Mouse (Mus musculus): ENCODE data around the gene Hist2h3c1. TPM values are rescaled to one million over a fixed set of nuclear protein-coding genes. Genes with fewer than 3 reads are reported as not detected.

Hist2h3c1 gene
- polyA plus RNA-seq, 1 experiment from 2014 or later: 0.27 TPM

DNA sequence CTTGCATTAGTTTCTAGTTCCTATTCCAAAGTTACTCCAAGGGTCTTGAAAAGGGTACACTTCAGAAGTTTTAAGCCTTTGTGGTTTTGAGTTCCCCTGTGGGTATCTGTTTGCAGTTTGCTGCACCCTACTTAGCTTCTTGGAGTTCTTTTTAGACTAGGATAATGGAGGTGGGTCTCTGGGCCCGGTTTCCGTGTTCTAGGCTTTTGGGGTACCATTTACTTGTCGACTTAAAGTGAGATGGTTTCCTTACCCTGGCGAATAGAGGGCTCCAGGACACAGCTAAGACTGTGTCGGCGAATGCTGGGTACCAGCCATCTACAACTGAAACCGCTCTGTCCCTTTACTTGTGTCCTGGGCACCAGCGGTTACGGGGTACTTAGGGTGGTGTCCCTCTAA lies 24.8 kb upstream of the Hist2h3c1 start:
- no peaks in the 10 kb centered on the region for H3K36me3 ChIP-seq
- ATAC-seq (ENCODE audit: low FRiP score, low read depth): no peak
- no peaks in the 10 kb centered on the region for H3K27me3 ChIP-seq
- peaks cover 27% of the 10 kb centered on the region for H3K4me1 ChIP-seq (replicated peaks)
- H3K4me2 ChIP-seq: peak overlapping the region; percentile 86
- peak overlapping the region; percentile 79 for H3K9ac ChIP-seq
- peak overlapping the region; percentile 97 for H3K27ac ChIP-seq (replicated peaks)
- H3K9me3 ChIP-seq: no peaks in the 10 kb centered on the region
- WGBS: 9% methylated on average over 9 of the region's 9 CpGs
- H3K4me3 ChIP-seq: peak overlapping the region; percentile 59

DNA sequence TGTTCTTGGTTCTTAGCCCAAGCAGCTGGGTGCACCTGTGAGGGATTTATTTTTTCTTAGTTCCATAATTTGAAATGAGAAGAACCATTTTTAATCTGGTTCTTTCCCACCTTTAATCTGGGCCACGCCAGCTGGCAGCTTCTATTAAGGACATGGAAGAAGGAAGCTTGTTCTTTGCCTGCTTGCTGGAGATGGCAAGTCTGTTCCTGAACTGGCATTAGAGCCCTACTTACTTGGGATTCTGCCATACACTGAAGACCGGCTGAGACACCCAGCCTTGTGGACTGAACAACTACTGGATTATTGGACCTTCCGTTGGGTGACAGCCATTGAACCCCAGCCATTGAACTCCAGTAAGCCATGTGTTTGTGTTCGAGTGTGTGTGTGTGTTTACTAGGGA lies 23.7 kb upstream of the Hist2h3c1 start:
- peak overlapping the region; percentile 86 for H3K4me2 ChIP-seq
- 86% methylated on average over 4 of the region's 4 CpGs for WGBS
- no peak overlapping the region for H3K4me3 ChIP-seq
- H3K9me3 ChIP-seq: no peaks in the 10 kb centered on the region
- H3K27me3 ChIP-seq: no peaks in the 10 kb centered on the region
- H3K36me3 ChIP-seq: no peaks in the 10 kb centered on the region
- no peak overlapping the region for H3K27ac ChIP-seq (replicated peaks)
- no peak for ATAC-seq (ENCODE audit: low FRiP score, low read depth)
- peaks cover 27% of the 10 kb centered on the region for H3K4me1 ChIP-seq (replicated peaks)
- no peak overlapping the region for H3K9ac ChIP-seq

DNA sequence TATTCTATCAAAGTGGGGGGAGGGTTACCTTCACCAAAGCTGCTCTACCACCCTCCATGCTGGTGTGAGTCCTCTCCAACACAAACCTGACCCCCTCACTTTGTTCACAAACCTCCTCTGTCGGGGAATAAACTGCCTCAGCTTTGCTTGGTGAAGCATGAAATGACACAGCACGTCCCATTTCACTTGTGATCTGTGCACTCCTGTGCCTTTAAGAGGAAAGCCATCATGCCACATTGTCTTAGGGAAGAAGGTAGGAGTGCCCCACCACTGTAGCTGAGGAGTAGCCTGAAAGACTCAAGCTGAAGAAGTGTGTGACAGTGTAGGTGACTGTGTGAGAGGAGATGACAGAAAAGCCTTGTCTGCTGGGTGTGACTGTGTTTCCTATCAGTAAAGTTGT lies 21.1 kb upstream of the Hist2h3c1 start:
- Histone ChIP-seq H3K36me3 (no peaks in the 10 kb centered on the region), H3K27ac (replicated peaks) (no peak overlapping the region), H3K27me3 (no peaks in the 10 kb centered on the region), H3K9ac (no peak overlapping the region), H3K4me1 (replicated peaks) (peaks cover 19% of the 10 kb centered on the region), H3K4me3 (no peak overlapping the region), H3K4me2 (no peak overlapping the region), H3K9me3 (no peaks in the 10 kb centered on the region)
- ATAC-seq (ENCODE audit: low FRiP score, low read depth): no peak
- 23% methylated on average over 2 of the region's 2 CpGs for WGBS

DNA sequence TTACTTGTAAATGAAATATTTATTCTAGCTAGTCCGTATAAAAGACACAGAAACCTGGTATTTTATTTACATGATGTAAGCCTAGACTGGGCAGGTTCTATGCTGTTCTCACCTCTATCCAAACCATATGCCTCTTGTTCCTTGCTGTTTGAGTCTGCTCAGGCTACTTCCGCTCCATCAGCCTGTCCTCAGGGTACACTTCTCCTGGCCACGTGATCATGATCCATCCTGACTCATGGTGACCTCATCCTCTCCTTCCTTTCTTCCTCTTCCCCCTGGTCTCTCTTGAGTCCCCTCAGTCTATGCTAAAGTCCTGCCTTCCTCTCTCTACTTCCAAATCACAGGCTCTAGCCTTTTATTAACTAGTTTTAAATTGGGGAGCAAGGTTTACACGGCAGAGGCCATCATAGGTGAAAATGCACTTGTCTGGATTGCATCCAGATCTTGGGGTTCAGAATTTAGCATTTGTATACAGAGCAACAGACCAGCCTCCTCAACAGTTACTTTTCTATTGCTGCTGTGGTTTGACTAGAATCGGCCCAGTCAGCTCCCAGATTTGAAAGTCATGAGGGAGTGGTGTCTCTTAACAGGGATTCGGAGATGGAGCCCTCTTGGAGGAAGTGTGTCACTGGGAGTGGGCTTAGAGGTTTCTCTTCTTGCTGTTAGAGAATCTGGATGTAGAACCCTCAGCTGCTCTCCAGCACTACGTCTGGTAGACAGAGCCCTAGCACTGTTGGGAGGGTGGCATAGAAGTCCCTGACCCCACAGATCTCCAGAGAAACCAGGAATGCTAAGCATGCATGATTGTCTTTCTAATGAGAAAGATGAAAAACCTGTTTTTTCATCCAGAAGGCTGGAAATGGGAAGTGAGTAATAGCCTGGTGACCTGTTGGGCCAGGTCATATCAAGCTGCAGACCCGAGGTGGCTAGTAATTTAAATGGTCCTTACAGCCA lies 19.5 kb upstream of the Hist2h3c1 start:
- Histone ChIP-seq H3K4me2 (no peak overlapping the region), H3K27me3 (no peaks in the 10 kb centered on the region), H3K9ac (no peak overlapping the region), H3K9me3 (no peaks in the 10 kb centered on the region), H3K27ac (replicated peaks) (no peak overlapping the region), H3K4me3 (no peak overlapping the region), H3K4me1 (replicated peaks) (peaks cover 9% of the 10 kb centered on the region), H3K36me3 (no peaks in the 10 kb centered on the region)
- 74% methylated on average over 8 of the region's 8 CpGs for WGBS
- ATAC-seq (ENCODE audit: low FRiP score, low read depth): no peak

DNA sequence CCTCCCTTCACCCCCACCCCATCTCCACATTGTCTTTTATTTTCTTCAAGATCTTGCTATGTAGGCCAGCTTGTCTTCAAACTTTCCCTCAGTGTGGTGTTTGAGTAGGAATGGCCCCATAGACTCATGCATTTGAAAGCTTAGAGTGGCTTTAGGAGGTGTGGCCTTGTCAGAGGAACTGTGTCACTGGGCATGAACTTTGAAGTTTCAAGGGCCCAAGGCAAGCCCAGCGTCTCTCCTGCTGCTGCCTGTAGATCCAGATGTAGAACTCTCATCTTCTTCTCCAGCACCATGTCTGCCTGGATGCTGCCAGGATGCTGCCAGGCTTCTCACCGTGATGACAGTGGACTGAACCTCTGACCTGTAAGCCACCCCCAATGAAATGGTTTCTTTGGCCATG lies 17.7 kb upstream of the Hist2h3c1 start:
- Histone ChIP-seq H3K4me1 (replicated peaks) (0 out of 2 replicates have a peak, but pooled peaks cover 3% of the 10 kb centered on the region), H3K4me2 (no peak overlapping the region), H3K36me3 (no peaks in the 10 kb centered on the region), H3K27me3 (no peaks in the 10 kb centered on the region), H3K9ac (no peak overlapping the region), H3K4me3 (no peak overlapping the region), H3K9me3 (no peaks in the 10 kb centered on the region), H3K27ac (replicated peaks) (no peak overlapping the region)
- ATAC-seq (ENCODE audit: low FRiP score, low read depth): no peak
- WGBS: 76% methylated on average over 2 of the region's 2 CpGs

DNA sequence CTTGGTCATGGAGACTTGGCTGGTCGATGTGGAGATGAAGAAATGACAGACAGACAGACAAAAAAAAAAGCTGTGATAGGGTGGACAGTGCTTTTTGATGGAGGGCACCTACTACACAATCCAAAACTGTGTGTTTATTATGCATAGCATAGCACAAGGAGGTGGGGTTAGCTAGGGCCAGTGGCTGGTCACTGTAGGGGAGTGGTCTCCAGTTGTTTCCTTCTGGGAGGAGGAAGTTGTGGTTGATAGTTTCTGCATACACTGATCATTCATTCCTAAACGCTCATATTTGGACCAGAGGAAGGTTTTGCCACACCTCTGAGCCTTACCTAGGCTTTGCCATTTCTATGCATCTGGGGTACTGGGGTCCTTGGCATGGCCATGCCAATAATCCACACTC lies 16.1 kb upstream of the Hist2h3c1 start:
- Histone ChIP-seq H3K4me2 (no peak overlapping the region), H3K9me3 (no peaks in the 10 kb centered on the region), H3K9ac (no peak overlapping the region), H3K4me1 (replicated peaks) (0 out of 2 replicates have a peak, but pooled peaks cover 2% of the 10 kb centered on the region), H3K4me3 (no peak overlapping the region), H3K27ac (replicated peaks) (no peak overlapping the region), H3K27me3 (no peaks in the 10 kb centered on the region), H3K36me3 (no peaks in the 10 kb centered on the region)
- 93% methylated on average over 2 of the region's 2 CpGs for WGBS
- ATAC-seq (ENCODE audit: low FRiP score, low read depth): no peak

DNA sequence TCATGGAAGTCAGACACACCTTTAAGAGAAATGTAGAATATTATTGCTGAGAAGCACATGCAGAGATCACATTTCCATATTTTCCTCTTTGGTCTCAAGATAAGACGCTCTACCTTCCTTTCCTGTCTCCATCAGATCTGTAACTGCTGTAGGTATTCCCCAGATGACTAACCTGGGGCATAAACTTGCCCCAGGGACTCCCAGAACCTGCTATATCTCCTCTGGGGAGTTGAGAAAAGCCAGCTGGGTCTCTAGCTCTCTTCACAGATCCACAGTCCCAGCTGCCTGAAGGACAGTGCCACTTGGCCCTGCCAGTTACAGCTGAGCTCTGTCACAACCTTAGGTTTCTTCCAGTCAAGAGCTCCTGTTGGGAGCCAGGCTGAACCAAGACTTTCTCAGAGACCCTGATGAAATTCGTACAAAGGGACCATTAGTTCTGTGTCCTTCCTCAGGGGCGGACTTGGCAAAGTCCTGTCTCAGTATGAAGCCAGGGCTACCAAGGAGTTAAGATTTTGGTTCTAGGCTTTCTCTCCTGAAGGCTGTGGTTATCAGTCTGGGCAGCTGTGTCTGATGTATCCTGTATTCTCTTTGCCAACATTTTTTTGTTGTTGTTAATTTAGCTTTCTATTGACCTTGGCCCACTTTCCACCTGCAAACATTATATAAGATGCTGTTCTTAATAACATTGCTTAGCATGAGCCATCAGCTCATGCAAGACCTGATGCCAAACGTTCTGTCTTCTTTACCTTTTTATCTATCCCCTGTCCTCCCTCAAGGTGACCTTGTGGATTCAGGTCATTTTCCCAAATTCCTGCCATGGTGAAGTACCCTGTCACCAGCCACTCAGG lies 15.4 kb upstream of the Hist2h3c1 start:
- no peak for ATAC-seq (ENCODE audit: low FRiP score, low read depth)
- Histone ChIP-seq H3K9me3 (no peaks in the 10 kb centered on the region), H3K27me3 (no peaks in the 10 kb centered on the region), H3K4me2 (no peak overlapping the region), H3K9ac (no peak overlapping the region), H3K27ac (replicated peaks) (no peak overlapping the region), H3K36me3 (no peaks in the 10 kb centered on the region), H3K4me1 (replicated peaks) (no peaks in the 10 kb centered on the region), H3K4me3 (no peak overlapping the region)
- 69% methylated on average over 4 of the region's 4 CpGs for WGBS

DNA sequence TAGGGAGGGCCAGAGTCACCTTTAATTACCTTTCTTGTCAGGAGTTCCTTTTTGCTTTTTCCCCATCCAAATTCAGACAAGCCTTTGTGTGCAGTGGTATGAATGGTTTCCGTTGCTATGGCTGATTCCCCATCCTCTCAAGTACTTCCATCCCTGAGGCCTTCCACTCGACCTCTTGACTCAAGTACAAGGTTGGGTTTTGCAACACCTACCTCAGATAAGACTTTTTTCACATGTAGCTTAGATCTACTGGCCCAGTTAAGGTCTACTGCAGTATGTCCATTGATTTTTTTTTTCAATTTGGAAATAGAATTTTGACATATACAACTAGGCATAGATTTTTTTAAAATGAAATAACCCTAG lies 14.7 kb upstream of the Hist2h3c1 start:
- Histone ChIP-seq H3K9me3 (no peaks in the 10 kb centered on the region), H3K4me3 (no peak overlapping the region), H3K9ac (no peak overlapping the region), H3K27ac (replicated peaks) (no peak overlapping the region), H3K36me3 (no peaks in the 10 kb centered on the region), H3K4me1 (replicated peaks) (no peaks in the 10 kb centered on the region), H3K4me2 (no peak overlapping the region), H3K27me3 (no peaks in the 10 kb centered on the region)
- no peak for ATAC-seq (ENCODE audit: low FRiP score, low read depth)
- 59% methylated on average over 2 of the region's 2 CpGs for WGBS

DNA sequence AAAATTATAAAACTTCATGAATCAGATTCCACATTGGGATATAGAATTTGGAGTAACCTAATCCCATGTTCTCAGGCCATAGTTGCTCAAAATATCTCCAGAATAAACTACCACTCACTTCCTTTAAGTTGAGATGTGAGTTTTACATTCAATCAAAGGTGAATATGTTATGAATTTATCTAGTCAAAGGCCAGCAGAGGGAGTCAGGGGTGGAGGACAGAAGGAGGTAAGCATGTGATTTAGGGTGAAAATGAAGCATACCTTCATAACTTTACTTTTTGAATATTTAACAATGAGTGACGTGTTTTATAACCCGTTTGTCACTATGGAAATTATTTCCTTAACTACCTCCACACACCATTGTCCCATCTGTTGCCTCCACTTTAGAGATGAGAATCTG lies 11.6 kb upstream of the Hist2h3c1 start:
- ATAC-seq (ENCODE audit: low FRiP score, low read depth): no peak
- Histone ChIP-seq H3K4me2 (no peak overlapping the region), H3K4me1 (replicated peaks) (peaks cover 14% of the 10 kb centered on the region), H3K4me3 (no peak overlapping the region), H3K9ac (no peak overlapping the region), H3K27ac (replicated peaks) (no peak overlapping the region), H3K9me3 (no peaks in the 10 kb centered on the region), H3K36me3 (no peaks in the 10 kb centered on the region), H3K27me3 (no peaks in the 10 kb centered on the region)
- 94% methylated on average over 2 of the region's 2 CpGs for WGBS

DNA sequence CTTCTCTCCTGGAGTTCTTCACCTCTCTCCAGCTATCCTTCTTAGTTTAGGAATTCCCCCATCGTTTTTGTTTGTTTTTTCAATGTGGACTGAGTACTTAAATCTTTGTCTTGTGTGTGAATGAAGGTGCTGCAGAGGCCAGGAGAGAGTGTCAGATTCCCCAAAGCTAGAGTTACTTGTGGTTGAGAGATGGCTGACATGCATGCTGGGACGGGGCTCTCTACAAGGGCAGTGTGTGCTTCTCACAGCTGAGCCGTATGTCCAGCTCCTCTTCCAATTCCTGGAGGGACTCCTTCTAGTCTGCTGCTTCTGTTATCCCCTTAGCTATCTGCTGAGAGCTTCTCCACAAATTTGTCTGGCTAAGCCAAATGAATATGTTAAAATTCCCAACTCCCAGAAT lies 10.6 kb upstream of the Hist2h3c1 start:
- H3K27ac ChIP-seq (replicated peaks): no peak overlapping the region
- no peaks in the 10 kb centered on the region for H3K36me3 ChIP-seq
- H3K9ac ChIP-seq: no peak overlapping the region
- WGBS: 70% methylated on average over 3 of the region's 3 CpGs
- no peaks in the 10 kb centered on the region for H3K9me3 ChIP-seq
- peaks cover 19% of the 10 kb centered on the region for H3K4me1 ChIP-seq (replicated peaks)
- no peak for ATAC-seq (ENCODE audit: low FRiP score, low read depth)
- H3K4me3 ChIP-seq: no peak overlapping the region
- H3K4me2 ChIP-seq: no peak overlapping the region
- no peaks in the 10 kb centered on the region for H3K27me3 ChIP-seq

DNA sequence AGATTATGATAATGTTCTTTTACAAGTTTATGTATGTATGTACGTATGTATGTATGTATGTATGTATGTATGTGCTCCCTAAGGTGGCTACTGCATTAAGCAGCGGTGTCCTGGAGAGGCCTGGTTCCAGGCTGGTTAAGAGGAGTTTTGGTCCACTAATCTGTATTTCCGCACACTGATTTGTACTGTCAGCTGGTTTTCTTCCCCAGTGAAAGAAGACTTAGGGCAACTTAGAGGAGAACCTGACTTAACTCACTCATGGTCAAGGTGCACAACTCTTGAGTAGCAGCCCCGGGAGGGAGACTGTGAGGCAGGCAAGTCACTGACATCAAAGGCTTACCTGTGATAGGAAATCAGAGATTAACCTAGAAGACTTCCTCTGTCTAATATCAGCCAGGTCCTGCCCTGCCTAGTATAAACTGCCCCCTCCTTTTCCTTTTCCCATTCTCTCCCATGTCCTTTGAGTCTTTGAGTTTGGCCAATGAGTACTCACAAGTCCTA lies 9.6 kb upstream of the Hist2h3c1 start:
- Histone ChIP-seq H3K4me1 (replicated peaks) (peaks cover 22% of the 10 kb centered on the region), H3K4me3 (peak overlapping the region; percentile 26; the same call in 1 of the 2 replicates), H3K9me3 (no peaks in the 10 kb centered on the region), H3K4me2 (peak overlapping the region; percentile 51), H3K27ac (replicated peaks) (no peak overlapping the region), H3K9ac (no peak overlapping the region), H3K36me3 (no peaks in the 10 kb centered on the region), H3K27me3 (no peaks in the 10 kb centered on the region)
- no peak for ATAC-seq (ENCODE audit: low FRiP score, low read depth)
- WGBS: 92% methylated on average over 4 of the region's 4 CpGs

DNA sequence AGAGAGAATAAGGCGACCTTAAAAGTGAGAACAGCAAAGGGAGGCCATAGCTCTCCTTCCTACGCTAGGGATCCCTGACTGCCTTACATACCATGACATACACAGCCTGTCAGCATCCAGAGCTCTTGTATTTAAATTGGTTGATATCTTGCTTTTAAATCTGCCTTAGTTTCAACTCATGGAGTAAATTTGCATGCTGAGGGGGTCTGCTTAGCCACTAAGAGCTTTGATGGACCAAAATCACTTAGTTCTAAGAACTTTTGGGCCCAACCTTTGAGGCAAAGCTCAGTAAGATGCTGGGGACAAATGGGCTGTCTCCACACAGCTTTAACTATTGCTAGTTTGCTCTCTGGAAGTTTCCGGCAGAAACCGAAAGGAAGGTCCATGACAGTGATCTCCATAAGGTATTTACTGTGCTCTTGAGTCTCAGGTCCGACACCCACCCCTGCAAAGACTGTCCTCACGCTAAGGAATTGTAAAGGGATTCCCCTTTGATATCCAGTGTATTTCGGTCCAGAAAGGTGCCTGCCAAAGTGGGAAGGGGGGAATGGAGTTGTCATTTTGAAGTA lies 9.1 kb upstream of the Hist2h3c1 start:
- 0 out of 2 replicates have a peak overlapping the region, but pooled peaks have one; percentile 19 for H3K9ac ChIP-seq
- no peaks in the 10 kb centered on the region for H3K36me3 ChIP-seq
- no peaks in the 10 kb centered on the region for H3K9me3 ChIP-seq
- WGBS: 31% methylated on average over 7 of the region's 7 CpGs
- ATAC-seq (ENCODE audit: low FRiP score, low read depth): no peak
- H3K27ac ChIP-seq (replicated peaks): no peak overlapping the region
- H3K4me2 ChIP-seq: peak overlapping the region; percentile 51
- no peaks in the 10 kb centered on the region for H3K27me3 ChIP-seq
- peaks cover 22% of the 10 kb centered on the region for H3K4me1 ChIP-seq (replicated peaks)
- H3K4me3 ChIP-seq: peak overlapping the region; percentile 26
